In the genomic region with DNA sequence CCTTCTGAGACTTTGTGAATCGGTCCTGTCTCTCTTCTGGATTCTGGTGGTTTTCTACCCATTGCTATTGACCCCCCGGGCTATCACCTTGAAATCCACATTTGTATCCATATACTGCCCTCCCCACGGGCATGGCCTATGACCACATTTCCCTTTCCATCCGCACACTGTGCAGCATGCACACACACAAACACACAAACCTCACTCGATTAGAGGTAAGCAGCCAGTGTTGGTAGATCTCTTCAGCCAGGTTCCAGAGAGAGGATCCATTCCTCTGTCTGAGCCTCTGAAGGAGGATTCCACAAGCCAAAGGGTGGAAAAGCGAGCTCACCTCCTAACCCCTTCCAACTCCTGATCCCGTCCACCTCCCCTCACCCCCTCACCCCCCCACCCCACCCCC, we compare ENCODE assay signal across 27 mouse cellular contexts.
DNase-seq lines count a peak whose midpoint lies in the region; ATAC-seq and TF ChIP-seq lines count a peak whose summit lies in the region.
"Had no signal": no experiment of that assay in that cellular context is flagged by ENCODE, and none has a peak within 500 bp of the region (broad histone marks: within the 10 kb centered on the region; RNA-seq: fewer than 3 reads in every experiment).

No protein-coding gene starts in this region.

- H3K27ac ChIP-seq in intestine, embryonic 14.5 days (ENCODE audit: low read depth): peak overlapping the region; percentile 12; the same call in 1 of the 2 replicates
- H3K27ac ChIP-seq in intestine, postnatal 0 days (ENCODE audit: low read depth, low read length): no peak overlapping the region
- H3K27ac ChIP-seq in left cerebral cortex, adult 2 months: peak overlapping the region; percentile 94
- peak overlapping the region; percentile 19 for H3K27ac ChIP-seq in lung, embryonic 16.5 days (ENCODE audit: low read length)
- H3K27ac ChIP-seq: embryonic facial prominence, embryonic 12.5 days; embryonic facial prominence, embryonic 15.5 days; gastrocnemius, adult 2 months; heart, embryonic 13.5 days; hindbrain, embryonic 14.5 days had no signal

- H3K27me3 ChIP-seq in intestine, embryonic 14.5 days (replicated peaks; ENCODE audit: control insufficient read depth, insufficient read depth, low read length): no peaks in the 10 kb centered on the region
- no peaks in the 10 kb centered on the region for H3K27me3 ChIP-seq in intestine, postnatal 0 days (replicated peaks; ENCODE audit: control insufficient read depth, insufficient read depth, low read length)
- H3K27me3 ChIP-seq in lung, embryonic 16.5 days (ENCODE audit: control insufficient read depth, insufficient read depth, low read depth, low read length): no peaks in the 10 kb centered on the region
- H3K27me3 ChIP-seq: CH12.LX; embryonic facial prominence, embryonic 12.5 days; embryonic facial prominence, embryonic 15.5 days; heart, embryonic 13.5 days; Patski had no signal

- H3K36me3 ChIP-seq in intestine, embryonic 14.5 days (ENCODE audit: control insufficient read depth, insufficient read depth, low read length): no peaks in the 10 kb centered on the region
- H3K36me3 ChIP-seq in intestine, postnatal 0 days (ENCODE audit: control insufficient read depth, insufficient read depth): no peaks in the 10 kb centered on the region
- no peaks in the 10 kb centered on the region for H3K36me3 ChIP-seq in lung, embryonic 16.5 days (ENCODE audit: control insufficient read depth, insufficient read depth, low read length)
- H3K36me3 ChIP-seq: embryonic facial prominence, embryonic 12.5 days; embryonic facial prominence, embryonic 15.5 days; G1E; heart, embryonic 13.5 days had no signal

- intact Hi-C loops in left cerebral cortex, adult 2 months (cut with DNase I): loop anchor here (2.0 to 5.0 kb wide), 5 partner anchors 95 to 768 kb away; no protein-coding TSS in a partner anchor
- intact Hi-C loops in left cerebral cortex, postnatal 4 days (cut with DNase I): no loop called here

- H3K9me3 ChIP-seq in intestine, embryonic 14.5 days (ENCODE audit: control insufficient read depth, low read length): no peaks in the 10 kb centered on the region
- no peaks in the 10 kb centered on the region for H3K9me3 ChIP-seq in intestine, postnatal 0 days (ENCODE audit: control insufficient read depth)
- no peaks in the 10 kb centered on the region for H3K9me3 ChIP-seq in lung, embryonic 16.5 days (ENCODE audit: control insufficient read depth, low read length)
- H3K9me3 ChIP-seq: embryonic facial prominence, embryonic 12.5 days; embryonic facial prominence, embryonic 15.5 days; G1E; heart, embryonic 13.5 days had no signal

- no peak for TF ChIP-seq CTCF in intestine, postnatal 0 days (IDR thresholded peaks at IDR 0.05; ENCODE audit: low read depth)
- no peak for TF ChIP-seq CTCF in left cerebral cortex, adult 2 months (IDR thresholded peaks at IDR 0.05)

- H3K4me3 ChIP-seq in intestine, embryonic 14.5 days (ENCODE audit: low read depth, low read length): no peak overlapping the region
- H3K4me3 ChIP-seq in intestine, postnatal 0 days (ENCODE audit: low read depth, low read length): no peak overlapping the region
- H3K4me3 ChIP-seq in left cerebral cortex, adult 2 months: no peak overlapping the region
- H3K4me3 ChIP-seq in lung, embryonic 16.5 days (ENCODE audit: low read length): no peak overlapping the region
- H3K4me3 ChIP-seq: embryonic facial prominence, embryonic 12.5 days; embryonic facial prominence, embryonic 15.5 days; gastrocnemius, adult 2 months; heart, embryonic 13.5 days had no signal

- WGBS in intestine, embryonic 14.5 days: 88% methylated on average over 7 of the region's 7 CpGs
- WGBS in intestine, postnatal 0 days: 90% methylated on average over 7 of the region's 7 CpGs
- 88% methylated on average over 7 of the region's 7 CpGs for WGBS in lung, embryonic 16.5 days

- ATAC-seq in intestine, embryonic 14.5 days (replicated peaks; ENCODE audit: low FRiP score, low TSS enrichment, low read depth): no peak
- ATAC-seq in intestine, postnatal 0 days: no peak
- ATAC-seq in lung, embryonic 16.5 days (ENCODE audit: low read depth): no peak
- ATAC-seq: forebrain, embryonic 14.5 days; forebrain, postnatal 0 days; Patski had no signal

- peaks cover 18% of the 10 kb centered on the region for H3K4me1 ChIP-seq in intestine, embryonic 14.5 days (replicated peaks; ENCODE audit: control insufficient read depth, insufficient read depth, low read length)
- H3K4me1 ChIP-seq in intestine, postnatal 0 days (replicated peaks; ENCODE audit: control insufficient read depth, insufficient read depth, low read length): 0 out of 2 replicates have a peak, but pooled peaks cover 3% of the 10 kb centered on the region
- H3K4me1 ChIP-seq in lung, embryonic 16.5 days (replicated peaks; ENCODE audit: control insufficient read depth, insufficient read depth, low read length): peaks cover 16% of the 10 kb centered on the region
- H3K4me1 ChIP-seq: embryonic facial prominence, embryonic 15.5 days had no signal

- no peak overlapping the region for H3K4me2 ChIP-seq in intestine, embryonic 14.5 days (ENCODE audit: low read length)
- no peak overlapping the region for H3K4me2 ChIP-seq in intestine, postnatal 0 days (replicated peaks; ENCODE audit: low read depth)
- no peak overlapping the region for H3K4me2 ChIP-seq in lung, embryonic 16.5 days (ENCODE audit: low read depth, low read length)
- H3K4me2 ChIP-seq: embryonic facial prominence, embryonic 12.5 days; embryonic facial prominence, embryonic 15.5 days; heart, embryonic 13.5 days; hindbrain, embryonic 14.5 days had no signal

- no peak overlapping the region for H3K9ac ChIP-seq in intestine, embryonic 14.5 days (ENCODE audit: low read length)
- no peak overlapping the region for H3K9ac ChIP-seq in intestine, postnatal 0 days (ENCODE audit: low read depth, low read length)
- H3K9ac ChIP-seq in lung, embryonic 16.5 days (ENCODE audit: low read length): no peak overlapping the region
- H3K9ac ChIP-seq: embryonic facial prominence, embryonic 12.5 days; embryonic facial prominence, embryonic 15.5 days; forebrain, postnatal 0 days; heart, embryonic 13.5 days; hindbrain, embryonic 14.5 days had no signal

- DNase-seq in intestine, embryonic 14.5 days (ENCODE audit: low spot score): no peak
- no peak for DNase-seq in left cerebral cortex, adult 2 months (ENCODE audit: extremely low spot score in 1 of 2, low spot score in 2 of 2)
- DNase-seq in left cerebral cortex, postnatal 4 days: no peak
- DNase-seq in lung, postnatal 25 days (ENCODE audit: low spot score): no peak
- DNase-seq in spleen, adult 18-20 months: no peak
- DNase-seq: adrenal gland, postnatal 10 days; adrenal gland, postnatal 36 days; B cell, adult 2 months; cerebellum, adult 18-20 months; cerebellum, adult 9-10 months; cerebellum, postnatal 14 days; forebrain, postnatal 0 days; gastrocnemius, adult 2 months; gastrocnemius, postnatal 14 days; heart, adult 18-20 months; heart, postnatal 14 days; heart, postnatal 4 days had no signal
